Mouse (Mus musculus): ENCODE results near the gene Tmem17.

The Tmem17 gene

DNA sequence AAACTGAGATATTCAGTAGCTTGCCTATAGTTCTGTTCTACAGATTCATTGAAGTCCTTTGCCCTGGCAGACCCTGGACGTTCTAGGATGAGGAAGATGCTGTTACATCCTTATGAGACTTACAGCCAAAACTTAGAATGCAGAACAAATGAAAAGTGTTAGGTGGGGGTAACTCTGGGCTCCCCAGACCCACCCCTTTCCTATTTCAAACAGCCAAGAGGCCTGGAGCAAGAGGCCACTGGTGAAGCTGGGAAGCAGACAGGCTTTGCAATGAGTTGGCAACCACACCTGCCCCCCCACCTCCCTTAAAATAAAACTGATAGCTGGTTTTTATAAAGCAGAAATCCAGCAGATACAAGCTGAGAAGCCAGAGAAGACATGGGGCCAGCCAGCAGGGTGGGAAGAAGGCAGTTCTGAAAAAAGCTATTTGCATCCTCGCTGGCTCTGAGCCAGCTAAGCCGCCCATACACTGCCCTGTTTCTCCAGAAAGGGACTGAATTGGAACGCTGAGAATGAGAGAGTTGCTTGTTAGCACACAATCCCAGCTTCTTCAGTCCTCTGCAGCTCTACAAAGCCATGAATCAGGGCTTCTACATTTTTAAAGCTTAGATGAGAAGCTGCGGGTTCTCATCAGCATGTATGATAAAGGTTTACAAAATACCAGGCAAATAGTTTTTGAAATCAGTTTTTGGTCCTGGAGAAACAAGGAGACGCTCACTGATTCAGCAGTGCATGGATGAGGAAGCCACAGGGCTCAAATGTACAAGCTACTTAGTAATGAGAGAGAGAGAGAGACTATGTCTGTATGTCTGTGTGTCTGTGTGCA lies 48.8 kb downstream of the Tmem17 start:
- in situ Hi-C loops (cut with MboI; ENCODE audit: low pct_unique_long_range_greater_than_20kb in 1 of 2, low sequenced_read_pairs in 2 of 2, unreplicated experiment in 1 of 2): no loop called here

DNA sequence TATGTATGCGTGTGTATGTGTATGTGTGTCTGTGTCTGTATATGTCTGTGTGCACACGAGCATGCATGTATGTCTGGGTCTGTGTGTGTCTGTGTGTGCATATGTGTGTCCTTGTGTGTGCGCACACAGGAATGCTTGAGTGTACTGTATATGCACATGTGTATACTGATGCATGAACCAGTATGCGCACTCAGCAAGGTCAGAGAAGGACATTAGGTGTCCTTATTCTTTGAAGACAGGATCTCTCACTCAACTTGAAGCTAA lies 49.4 kb downstream of the Tmem17 start:
- in situ Hi-C loops (cut with MboI; ENCODE audit: low pct_unique_long_range_greater_than_20kb in 1 of 2, low sequenced_read_pairs in 2 of 2, unreplicated experiment in 1 of 2): no loop called here

DNA sequence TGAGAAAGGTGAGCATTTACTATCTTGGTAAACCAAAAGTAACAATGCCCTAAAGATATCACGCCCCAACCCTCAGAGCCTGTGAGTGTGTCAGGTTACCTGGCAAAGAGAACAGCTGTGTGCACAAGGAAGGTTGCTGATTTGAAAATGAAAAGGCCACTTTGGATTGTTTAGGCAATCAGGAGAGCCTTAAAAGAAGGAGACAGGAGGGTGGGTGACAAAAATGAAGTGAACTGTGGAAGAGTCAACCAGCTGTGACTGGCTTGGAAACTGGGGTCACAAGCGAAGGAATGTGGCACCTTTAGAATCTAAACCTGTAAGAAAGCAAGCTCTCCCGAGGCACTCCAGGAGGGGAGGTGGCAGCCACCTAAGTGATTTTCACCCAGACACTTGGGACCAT lies 51.8 kb downstream of the Tmem17 start:
- in situ Hi-C loops (cut with MboI; ENCODE audit: low pct_unique_long_range_greater_than_20kb in 1 of 2, low sequenced_read_pairs in 2 of 2, unreplicated experiment in 1 of 2): no loop called here

DNA sequence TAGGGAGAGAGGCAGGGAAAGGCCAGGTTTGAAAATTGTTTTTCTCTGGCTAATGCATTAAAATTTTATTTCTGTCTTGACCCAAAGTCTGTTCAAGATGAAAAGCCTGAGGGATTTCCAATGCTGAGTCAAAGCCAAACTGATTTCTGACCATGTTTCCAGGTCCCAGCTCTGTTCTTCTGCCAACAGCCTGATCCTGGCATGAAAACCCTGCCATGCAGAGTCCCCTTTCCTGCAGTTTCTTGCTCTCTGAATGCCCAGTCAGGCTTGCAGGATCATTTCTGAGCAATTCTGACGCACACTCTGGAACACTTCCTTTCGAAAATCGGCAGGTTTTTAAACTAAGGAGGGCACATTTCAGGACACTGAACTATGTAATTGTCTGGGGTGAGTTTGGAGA lies 52.8 kb downstream of the Tmem17 start:
- in situ Hi-C loops (cut with MboI; ENCODE audit: low pct_unique_long_range_greater_than_20kb in 1 of 2, low sequenced_read_pairs in 2 of 2, unreplicated experiment in 1 of 2): no loop called here
